9 mouse cellular contexts compared by ENCODE assay signal in genomic region chr7:144684467-144684866, GRCm38 (mm10).
DNase-seq lines count a peak whose midpoint lies in the region; ATAC-seq lines count a peak whose summit lies in the region.
"Had no signal": no experiment of that assay in that cellular context is flagged by ENCODE, and none has a peak within 500 bp of the region (broad histone marks: within the 10 kb centered on the region; RNA-seq: fewer than 3 reads in every experiment).

No protein-coding gene starts in this region.

- H3K9ac ChIP-seq in heart, embryonic 12.5 days: no peak overlapping the region
- H3K9ac ChIP-seq in hindbrain, embryonic 14.5 days: no peak overlapping the region
- no peak overlapping the region for H3K9ac ChIP-seq in liver, embryonic 11.5 days (ENCODE audit: low read depth, low read length)
- H3K9ac ChIP-seq: liver, embryonic 14.5 days had no signal

- intact Hi-C loops in heart, postnatal 10 days (cut with DNase I): no loop called here

- no peaks in the 10 kb centered on the region for H3K36me3 ChIP-seq in heart, embryonic 12.5 days
- no peaks in the 10 kb centered on the region for H3K36me3 ChIP-seq in hindbrain, embryonic 14.5 days (replicated peaks; ENCODE audit: control insufficient read depth, insufficient read depth)
- H3K36me3 ChIP-seq in liver, embryonic 11.5 days (ENCODE audit: control insufficient read depth, insufficient read depth, low read length): no peaks in the 10 kb centered on the region

- no peak overlapping the region for H3K27ac ChIP-seq in heart, embryonic 12.5 days (ENCODE audit: poor library complexity, severe bottlenecking)
- no peak overlapping the region for H3K27ac ChIP-seq in hindbrain, embryonic 14.5 days
- H3K27ac ChIP-seq in liver, embryonic 11.5 days (ENCODE audit: low read depth, low read length): no peak overlapping the region
- H3K27ac ChIP-seq: liver, embryonic 14.5 days had no signal

- H3K4me1 ChIP-seq in heart, embryonic 12.5 days (replicated peaks): peaks cover 15% of the 10 kb centered on the region
- H3K4me1 ChIP-seq in hindbrain, embryonic 14.5 days (replicated peaks; ENCODE audit: control insufficient read depth, insufficient read depth, low read length): peaks cover 4% of the 10 kb centered on the region; the same call in 1 of the 2 replicates
- no peaks in the 10 kb centered on the region for H3K4me1 ChIP-seq in liver, embryonic 11.5 days (replicated peaks; ENCODE audit: control insufficient read depth, insufficient read depth, low read length)

- no peak for DNase-seq in heart, postnatal 10 days
- DNase-seq in right cerebral cortex, postnatal 25 days: peak; percentile 11
- DNase-seq in right cerebral cortex, adult 2 months (ENCODE audit: low spot score in 2 of 2): no peak
- DNase-seq in hindbrain, embryonic 14.5 days (ENCODE audit: low spot score): peak; percentile 62
- no peak for DNase-seq in liver, embryonic 11.5 days (ENCODE audit: low spot score)
- no peak for DNase-seq in thymus, postnatal 4 days
- DNase-seq in cerebellum, adult 9-10 months: no peak

- H3K4me3 ChIP-seq in heart, embryonic 12.5 days: no peak overlapping the region
- H3K4me3 ChIP-seq in hindbrain, embryonic 14.5 days (replicated peaks; ENCODE audit: low read length): no peak overlapping the region
- no peak overlapping the region for H3K4me3 ChIP-seq in liver, embryonic 11.5 days (ENCODE audit: low read depth, low read length)

- H3K4me2 ChIP-seq in heart, embryonic 12.5 days: no peak overlapping the region
- H3K4me2 ChIP-seq in hindbrain, embryonic 14.5 days (replicated peaks): no peak overlapping the region
- no peak overlapping the region for H3K4me2 ChIP-seq in liver, embryonic 11.5 days

- peaks cover 5% of the 10 kb centered on the region for H3K9me3 ChIP-seq in heart, embryonic 12.5 days (replicated peaks)
- no peaks in the 10 kb centered on the region for H3K9me3 ChIP-seq in hindbrain, embryonic 14.5 days (ENCODE audit: control insufficient read depth, low read length)
- no peaks in the 10 kb centered on the region for H3K9me3 ChIP-seq in liver, embryonic 11.5 days (ENCODE audit: control insufficient read depth, low read length)

- 27% methylated on average over 5 of the region's 5 CpGs for WGBS in heart, embryonic 12.5 days
- 27% methylated on average over 5 of the region's 5 CpGs for WGBS in hindbrain, embryonic 14.5 days
- WGBS in liver, embryonic 11.5 days: 48% methylated on average over 5 of the region's 5 CpGs

- ATAC-seq in heart, embryonic 12.5 days (ENCODE audit: insufficient number of reproducible peaks, low FRiP score): peak; percentile 48
- no peak; the same call in 1 of the 2 replicates for ATAC-seq in hindbrain, embryonic 14.5 days (ENCODE audit: low FRiP score)
- ATAC-seq in liver, embryonic 11.5 days (replicated peaks; ENCODE audit: low FRiP score): no peak

- H3K27me3 ChIP-seq in heart, embryonic 12.5 days (replicated peaks): peaks cover 17% of the 10 kb centered on the region
- H3K27me3 ChIP-seq in hindbrain, embryonic 14.5 days (ENCODE audit: control insufficient read depth, insufficient read depth, low read length): peaks cover 10% of the 10 kb centered on the region
- peaks cover 12% of the 10 kb centered on the region for H3K27me3 ChIP-seq in liver, embryonic 11.5 days (replicated peaks; ENCODE audit: control insufficient read depth, insufficient read depth, low read length)

Comparison
In these comparisons a context has a peak if more than half of its experiments do, and no peak if none do; other contexts are left out.
1. DNase-seq: peak in right cerebral cortex, postnatal 25 days (single experiment) and hindbrain, embryonic 14.5 days (single experiment); none in heart, postnatal 10 days (0 of 2), right cerebral cortex, adult 2 months (0 of 2), liver, embryonic 11.5 days (single experiment), thymus, postnatal 4 days (single experiment) and cerebellum, adult 9-10 months (single experiment).